Mouse (Mus musculus): ENCODE data around the gene Lrfn2.

GRCm38 (mm10) chr17:48932406-48932906, 277 bp downstream of the Lrfn2 start:
- no peak for TF ChIP-seq CTCF (IDR thresholded peaks at IDR 0.05; ENCODE audit: borderline replicate concordance, extremely low read depth, insufficient read depth, insufficient read length)
- TF ChIP-seq POLR2A (IDR thresholded peaks at IDR 0.05; ENCODE audit: borderline replicate concordance, extremely low read depth, insufficient read depth, insufficient read length, poor library complexity, severe bottlenecking) = no peak
